Mouse (Mus musculus): ENCODE data around the gene Marcksl1.
A peak's percentile ranks its signal among the peaks of the same experiment; 100 is the strongest.

The Marcksl1 gene

GRCm38 (mm10) chr4:129556532-129557223 lies 43.3 kb downstream of the Marcksl1 start:
- DNase-seq (ENCODE audit: low read depth, low spot score): peak; percentile 76

GRCm38 (mm10) chr4:129557256-129557808 lies 44.0 kb downstream of the Marcksl1 start:
- DNase-seq (ENCODE audit: low read depth, low spot score): no peak

GRCm38 (mm10) chr4:129558321-129558955 lies 45.1 kb downstream of the Marcksl1 start:
- DNase-seq (ENCODE audit: low read depth, low spot score): no peak

GRCm38 (mm10) chr4:129561184-129561583 lies 47.8 kb downstream of the Marcksl1 start:
- no peak for DNase-seq (ENCODE audit: low read depth, low spot score)

- DNase-seq (ENCODE audit: low read depth, low spot score): no peak
Measured at GRCm38 (mm10) chr4:129563718-129564117, 50.3 kb downstream of the Marcksl1 start.

- no peak for DNase-seq (ENCODE audit: low read depth, low spot score)
Measured at GRCm38 (mm10) chr4:129565139-129565538, 51.8 kb downstream of the Marcksl1 start.

Measured in retina, postnatal 7 days (tissue).